Mouse (Mus musculus): ENCODE measurements around the gene Arl13a. TPM values are rescaled to one million over a fixed set of nuclear protein-coding genes. Genes with fewer than 3 reads are reported as not detected.
"Not testable (repeated sequence)": the region's sequence is repeated elsewhere in the genome, so short reads cannot be mapped to it uniquely, and the experiment has no call there.

The Arl13a gene
- polyA plus RNA-seq (2015; fragmentation: Nextera tagmentation; extraction: Ambion mirVana): not detected in 2 replicates

DNA sequence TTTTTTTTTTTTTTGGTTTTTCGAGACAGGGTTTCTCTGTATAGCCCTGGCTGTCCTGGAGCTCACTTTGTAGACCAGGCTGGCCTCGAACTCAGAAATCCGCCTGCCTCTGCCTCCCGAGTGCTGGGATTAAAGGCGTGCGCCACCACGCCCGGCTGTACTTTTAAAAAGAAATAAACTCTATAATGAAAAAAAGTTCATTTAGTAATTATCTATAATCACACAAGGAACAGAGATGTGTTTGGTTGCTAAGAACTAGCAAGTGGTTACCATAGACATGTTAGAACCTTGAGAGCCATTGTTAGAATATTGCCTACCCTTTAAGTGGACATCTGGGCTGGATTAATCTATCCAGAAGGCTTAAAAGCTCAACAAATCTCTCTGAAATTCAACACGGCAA is at the start of gene Arl13a:
Gene Arl13a (plus strand): TSS at position 301 of the 400 bp plus-strand sequence.
- WGBS: 94% methylated on average over 7 of the region's 9 CpGs
- H3K27me3 ChIP-seq (ENCODE audit: control insufficient read depth, insufficient read depth, low read depth, low read length); H3K4me1 ChIP-seq (ENCODE audit: control insufficient read depth, insufficient read depth, low read length); H3K4me2 ChIP-seq (ENCODE audit: low read length); H3K36me3 ChIP-seq (ENCODE audit: control insufficient read depth, insufficient read depth, low read length); H3K4me3 ChIP-seq (ENCODE audit: low read depth, low read length); ATAC-seq; H3K27ac ChIP-seq (ENCODE audit: low read length); H3K9me3 ChIP-seq (replicated peaks; ENCODE audit: control insufficient read depth, low read length, poor library complexity, severe bottlenecking); H3K9ac ChIP-seq (ENCODE audit: low read depth, low read length): not testable (repeated sequence)

DNA sequence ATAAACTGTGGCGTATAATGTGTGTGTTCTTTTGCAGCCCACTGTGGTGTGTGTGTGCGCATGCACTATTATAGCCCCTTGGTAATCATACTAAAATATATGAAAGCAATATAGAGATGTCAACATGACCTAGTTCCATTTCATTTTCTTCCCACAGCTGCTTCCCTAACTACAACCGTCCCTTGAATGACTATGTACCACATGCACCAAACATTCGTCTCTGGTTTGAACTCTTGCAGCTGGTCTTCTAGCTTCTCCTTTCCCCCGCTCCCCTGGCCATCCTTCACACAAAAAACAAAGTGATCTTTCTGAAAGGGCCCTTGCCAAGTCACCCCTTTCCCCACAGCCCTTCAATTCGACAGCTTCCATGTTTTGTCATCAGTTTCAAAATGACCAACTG is 47.3 kb upstream of the Arl13a start:
- Histone ChIP-seq H3K9ac (ENCODE audit: low read depth, low read length) (no peak overlapping the region), H3K36me3 (ENCODE audit: control insufficient read depth, insufficient read depth, low read length) (no peaks in the 10 kb centered on the region), H3K4me2 (ENCODE audit: low read length) (no peak overlapping the region), H3K27me3 (ENCODE audit: control insufficient read depth, insufficient read depth, low read depth, low read length) (no peaks in the 10 kb centered on the region; the same call in none of the 2 replicates), H3K27ac (ENCODE audit: low read length) (no peak overlapping the region), H3K4me3 (ENCODE audit: low read depth, low read length) (no peak overlapping the region), H3K9me3 (replicated peaks; ENCODE audit: control insufficient read depth, low read length, poor library complexity, severe bottlenecking) (no peaks in the 10 kb centered on the region), H3K4me1 (ENCODE audit: control insufficient read depth, insufficient read depth, low read length) (no peaks in the 10 kb centered on the region)
- ATAC-seq: no peak
- 77% methylated on average over 6 of the region's 6 CpGs for WGBS

DNA sequence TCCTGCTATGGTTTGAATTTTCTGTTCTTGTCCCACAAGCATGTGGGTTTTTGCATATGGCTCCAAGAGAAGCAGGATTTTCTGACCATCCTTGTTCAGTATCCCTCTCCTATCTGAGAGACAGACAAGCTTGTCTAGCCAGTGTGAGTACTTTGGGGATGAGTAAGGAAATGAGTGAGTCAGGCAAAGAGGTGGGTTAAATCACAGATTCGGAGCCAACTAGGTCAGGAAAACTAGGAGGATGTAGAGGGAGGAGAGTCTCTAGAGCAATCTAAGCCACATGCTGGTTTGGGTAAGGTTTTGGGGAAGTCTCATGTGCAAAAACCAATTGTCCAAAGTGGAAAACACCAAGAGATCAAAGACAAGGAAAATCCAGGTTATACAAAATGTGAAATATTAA is 45.8 kb upstream of the Arl13a start:
- no peak overlapping the region for H3K9ac ChIP-seq (ENCODE audit: low read depth, low read length)
- no peaks in the 10 kb centered on the region for H3K36me3 ChIP-seq (ENCODE audit: control insufficient read depth, insufficient read depth, low read length)
- no peaks in the 10 kb centered on the region; the same call in none of the 2 replicates for H3K27me3 ChIP-seq (ENCODE audit: control insufficient read depth, insufficient read depth, low read depth, low read length)
- H3K4me3 ChIP-seq (ENCODE audit: low read depth, low read length): no peak overlapping the region
- no peak for ATAC-seq
- H3K27ac ChIP-seq (ENCODE audit: low read length): no peak overlapping the region
- 96% methylated on average over 1 of the region's 1 CpGs for WGBS
- no peak overlapping the region for H3K4me2 ChIP-seq (ENCODE audit: low read length)
- no peaks in the 10 kb centered on the region for H3K4me1 ChIP-seq (ENCODE audit: control insufficient read depth, insufficient read depth, low read length)
- no peaks in the 10 kb centered on the region for H3K9me3 ChIP-seq (replicated peaks; ENCODE audit: control insufficient read depth, low read length, poor library complexity, severe bottlenecking)

DNA sequence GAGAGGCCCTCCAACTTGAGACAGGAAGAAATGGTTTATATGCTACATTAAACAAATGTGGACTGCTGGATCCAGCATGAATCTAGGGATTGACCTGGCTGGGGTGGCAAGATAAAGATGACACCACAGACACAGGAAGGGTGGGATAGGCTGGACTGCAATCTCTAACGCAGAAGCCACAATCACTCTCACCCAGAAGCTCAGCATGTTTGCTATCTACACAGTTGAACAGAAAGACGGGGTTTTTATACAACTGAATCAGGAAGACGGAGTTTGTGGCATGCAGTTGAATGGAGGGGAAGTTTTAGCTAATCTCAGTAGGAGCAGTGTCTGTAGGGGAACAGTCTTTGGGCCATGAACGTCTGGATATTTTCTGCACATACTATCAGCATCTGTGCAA is 45.3 kb upstream of the Arl13a start:
- ATAC-seq: no peak
- H3K4me3 ChIP-seq (ENCODE audit: low read depth, low read length): no peak overlapping the region
- WGBS: 84% methylated on average over 4 of the region's 4 CpGs
- H3K4me1 ChIP-seq (ENCODE audit: control insufficient read depth, insufficient read depth, low read length): no peaks in the 10 kb centered on the region
- no peak overlapping the region for H3K27ac ChIP-seq (ENCODE audit: low read length)
- no peaks in the 10 kb centered on the region; the same call in none of the 2 replicates for H3K27me3 ChIP-seq (ENCODE audit: control insufficient read depth, insufficient read depth, low read depth, low read length)
- no peaks in the 10 kb centered on the region for H3K9me3 ChIP-seq (replicated peaks; ENCODE audit: control insufficient read depth, low read length, poor library complexity, severe bottlenecking)
- H3K9ac ChIP-seq (ENCODE audit: low read depth, low read length): no peak overlapping the region
- H3K36me3 ChIP-seq (ENCODE audit: control insufficient read depth, insufficient read depth, low read length): no peaks in the 10 kb centered on the region
- no peak overlapping the region for H3K4me2 ChIP-seq (ENCODE audit: low read length)

DNA sequence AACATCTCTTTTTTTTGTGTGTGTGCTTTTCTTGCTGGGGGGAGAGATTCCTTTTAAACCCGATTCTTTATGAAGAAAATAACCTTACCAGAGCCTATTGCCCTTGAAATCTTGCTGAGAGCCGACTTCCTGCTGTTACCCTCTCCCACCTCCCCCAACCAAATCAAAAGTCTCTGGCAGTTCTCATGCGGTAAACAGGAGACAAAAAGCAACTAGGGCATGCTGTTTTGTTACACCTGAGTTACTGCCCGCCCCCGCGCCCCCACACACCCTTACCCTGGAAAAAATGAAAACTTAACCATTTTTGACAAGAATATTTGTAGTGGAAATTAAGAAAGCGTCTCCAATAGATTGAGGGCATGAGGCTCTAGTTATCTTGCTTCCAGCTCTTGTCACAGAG is 29.1 kb upstream of the Arl13a start:
- no peaks in the 10 kb centered on the region for H3K4me1 ChIP-seq (ENCODE audit: control insufficient read depth, insufficient read depth, low read length)
- H3K9me3 ChIP-seq (replicated peaks; ENCODE audit: control insufficient read depth, low read length, poor library complexity, severe bottlenecking): no peaks in the 10 kb centered on the region
- no peak overlapping the region for H3K9ac ChIP-seq (ENCODE audit: low read depth, low read length)
- 44% methylated on average over 7 of the region's 7 CpGs for WGBS
- no peaks in the 10 kb centered on the region for H3K36me3 ChIP-seq (ENCODE audit: control insufficient read depth, insufficient read depth, low read length)
- H3K27me3 ChIP-seq (ENCODE audit: control insufficient read depth, insufficient read depth, low read depth, low read length): no peaks in the 10 kb centered on the region; the same call in 1 of the 2 replicates
- no peak overlapping the region for H3K27ac ChIP-seq (ENCODE audit: low read length)
- H3K4me2 ChIP-seq (ENCODE audit: low read length): no peak overlapping the region
- ATAC-seq: no peak
- H3K4me3 ChIP-seq (ENCODE audit: low read depth, low read length): no peak overlapping the region

DNA sequence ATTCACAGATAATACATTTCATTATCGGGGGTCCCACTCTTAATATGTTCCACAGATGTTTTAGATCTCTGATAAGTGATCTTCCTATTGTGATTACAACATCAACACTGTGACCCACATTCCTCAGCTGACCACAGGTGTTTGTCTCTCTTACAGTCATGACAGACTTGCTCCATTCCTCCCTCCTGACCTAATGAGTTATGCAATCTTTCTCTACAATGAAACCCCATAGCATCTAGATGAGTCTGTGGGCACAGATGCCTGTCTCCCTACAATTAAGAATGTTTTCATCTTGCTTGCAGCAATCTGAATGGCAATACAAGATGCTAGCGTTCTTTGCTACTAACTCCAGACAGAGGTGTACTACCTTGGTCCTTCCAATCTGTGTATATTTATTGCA is 26.9 kb upstream of the Arl13a start:
- ATAC-seq: no peak
- H3K4me3 ChIP-seq (ENCODE audit: low read depth, low read length): no peak overlapping the region

DNA sequence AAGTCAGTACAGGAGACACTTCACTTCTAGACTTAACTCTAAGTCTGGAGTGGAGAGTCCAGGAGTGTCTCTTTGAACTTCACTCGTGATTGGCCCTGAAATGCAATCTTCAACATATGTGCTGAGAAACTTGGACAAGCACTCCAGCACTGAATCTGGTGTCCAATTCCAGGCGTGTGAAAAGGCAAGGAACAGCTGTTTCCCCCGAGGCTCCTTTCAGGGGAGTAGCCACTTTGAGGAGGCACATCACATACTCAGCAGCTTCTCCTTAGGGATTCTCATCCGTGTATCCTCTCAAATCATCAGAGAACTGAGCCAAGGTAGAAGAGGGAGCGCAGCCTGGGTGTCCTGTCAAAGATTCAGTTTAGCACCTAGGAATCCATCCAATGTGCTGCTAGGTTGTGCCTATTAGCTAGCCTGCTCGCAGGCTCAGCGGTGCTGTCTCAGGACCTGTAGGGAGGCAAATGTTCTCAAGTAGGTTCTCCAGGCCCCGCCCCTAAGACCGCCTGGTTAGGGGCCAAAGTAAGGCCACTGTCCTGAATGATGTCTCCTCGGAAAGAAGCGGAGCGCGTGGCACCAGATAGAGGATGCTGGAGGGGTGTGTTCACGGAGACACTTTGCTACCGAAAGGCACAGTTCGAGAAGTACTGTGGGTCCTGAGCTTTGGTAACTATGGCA is 25.1 kb upstream of the Arl13a start, which contains the start of gene Xkrx:
Gene Xkrx (minus strand): TSS at position 34 of the 678 bp plus-strand sequence.
- Histone ChIP-seq H3K27ac (ENCODE audit: low read length) (no peak within 1 kb of the TSS), H3K4me1 (ENCODE audit: control insufficient read depth, insufficient read depth, low read length) (no peaks in the 10 kb centered on the region), H3K27me3 (ENCODE audit: control insufficient read depth, insufficient read depth, low read depth, low read length) (no peaks in the 10 kb centered on the region; the same call in 1 of the 2 replicates), H3K4me3 (ENCODE audit: low read depth, low read length) (peak within 1 kb of the TSS; percentile 46), H3K36me3 (ENCODE audit: control insufficient read depth, insufficient read depth, low read length) (no peaks in the 10 kb centered on the region), H3K4me2 (ENCODE audit: low read length) (peak within 1 kb of the TSS; percentile 65), H3K9me3 (replicated peaks; ENCODE audit: control insufficient read depth, low read length, poor library complexity, severe bottlenecking) (no peaks in the 10 kb centered on the region), H3K9ac (ENCODE audit: low read depth, low read length) (peak within 1 kb of the TSS; percentile 44; the same call in 1 of the 2 replicates)
- peak; percentile 36; the same call in 1 of the 2 replicates for ATAC-seq
- WGBS: 22% methylated on average over 16 of the region's 16 CpGs

More for the DNA sequence above, 26.9 kb upstream of the Arl13a start:
- no peaks in the 10 kb centered on the region for H3K36me3 ChIP-seq (ENCODE audit: control insufficient read depth, insufficient read depth, low read length)
- H3K27me3 ChIP-seq (ENCODE audit: control insufficient read depth, insufficient read depth, low read depth, low read length): no peaks in the 10 kb centered on the region; the same call in 1 of the 2 replicates
- H3K27ac ChIP-seq (ENCODE audit: low read length): no peak overlapping the region
- H3K9ac ChIP-seq (ENCODE audit: low read depth, low read length): no peak overlapping the region
- no peaks in the 10 kb centered on the region for H3K4me1 ChIP-seq (ENCODE audit: control insufficient read depth, insufficient read depth, low read length)
- H3K4me2 ChIP-seq (ENCODE audit: low read length): no peak overlapping the region
- 91% methylated on average over 2 of the region's 2 CpGs for WGBS
- H3K9me3 ChIP-seq (replicated peaks; ENCODE audit: control insufficient read depth, low read length, poor library complexity, severe bottlenecking): no peaks in the 10 kb centered on the region

DNA sequence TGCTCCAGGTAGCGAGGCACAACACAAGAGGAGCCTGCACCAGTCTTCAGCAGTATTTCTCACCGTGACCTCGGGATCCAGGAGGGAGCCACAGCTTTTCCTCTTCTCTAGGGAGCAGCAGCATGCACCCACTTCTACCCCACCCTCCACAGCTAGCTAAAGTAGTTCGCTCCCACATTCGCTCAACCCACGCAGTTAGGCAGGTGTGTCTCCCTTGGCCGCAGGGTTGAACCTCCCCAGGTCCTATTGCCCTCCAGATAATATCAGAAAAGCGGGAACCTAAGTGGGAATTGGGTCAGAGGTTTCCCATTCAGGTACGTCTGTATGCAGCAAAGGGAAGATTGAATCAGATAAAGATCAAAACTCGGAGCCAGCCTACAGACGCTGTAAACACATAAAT is 24.5 kb upstream of the Arl13a start:
- H3K36me3 ChIP-seq (ENCODE audit: control insufficient read depth, insufficient read depth, low read length): no peaks in the 10 kb centered on the region
- no peaks in the 10 kb centered on the region for H3K4me1 ChIP-seq (ENCODE audit: control insufficient read depth, insufficient read depth, low read length)
- H3K4me2 ChIP-seq (ENCODE audit: low read length): peak overlapping the region; percentile 65
- H3K27me3 ChIP-seq (ENCODE audit: control insufficient read depth, insufficient read depth, low read depth, low read length): no peaks in the 10 kb centered on the region; the same call in 1 of the 2 replicates
- ATAC-seq: peak; percentile 42; the same call in 1 of the 2 replicates
- no peak overlapping the region for H3K27ac ChIP-seq (ENCODE audit: low read length)
- peak overlapping the region; percentile 44; the same call in 1 of the 2 replicates for H3K9ac ChIP-seq (ENCODE audit: low read depth, low read length)
- 19% methylated on average over 11 of the region's 11 CpGs for WGBS
- H3K9me3 ChIP-seq (replicated peaks; ENCODE audit: control insufficient read depth, low read length, poor library complexity, severe bottlenecking): no peaks in the 10 kb centered on the region
- H3K4me3 ChIP-seq (ENCODE audit: low read depth, low read length): peak overlapping the region; percentile 46

DNA sequence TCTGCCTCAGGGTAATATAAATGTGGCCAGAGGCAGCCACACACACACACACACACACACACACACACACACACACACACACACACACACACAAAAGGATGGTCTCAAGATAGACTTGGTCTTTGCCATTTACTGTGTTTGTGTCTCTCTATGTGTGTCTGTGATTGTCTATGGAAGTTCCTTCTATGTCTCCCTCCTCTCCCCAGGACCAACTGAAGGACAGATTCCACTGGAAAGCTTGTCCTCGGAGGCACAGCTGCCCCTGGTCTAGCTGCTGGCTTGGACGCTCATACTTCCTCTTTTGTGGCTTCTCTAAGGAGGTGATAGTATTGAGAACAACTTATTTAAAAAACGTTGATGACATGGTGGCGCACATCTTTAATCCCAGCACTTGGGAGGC is 23.8 kb upstream of the Arl13a start:
- H3K36me3 ChIP-seq (ENCODE audit: control insufficient read depth, insufficient read depth, low read length): no peaks in the 10 kb centered on the region
- H3K9me3 ChIP-seq (replicated peaks; ENCODE audit: control insufficient read depth, low read length, poor library complexity, severe bottlenecking): no peaks in the 10 kb centered on the region
- H3K4me1 ChIP-seq (ENCODE audit: control insufficient read depth, insufficient read depth, low read length): no peaks in the 10 kb centered on the region
- H3K27me3 ChIP-seq (ENCODE audit: control insufficient read depth, insufficient read depth, low read depth, low read length): no peaks in the 10 kb centered on the region; the same call in 1 of the 2 replicates
- no peak overlapping the region for H3K9ac ChIP-seq (ENCODE audit: low read depth, low read length)
- H3K27ac ChIP-seq (ENCODE audit: low read length): no peak overlapping the region
- no peak overlapping the region for H3K4me3 ChIP-seq (ENCODE audit: low read depth, low read length)
- no peak for ATAC-seq
- peak overlapping the region; percentile 65; the same call in 1 of the 2 replicates for H3K4me2 ChIP-seq (ENCODE audit: low read length)
- 38% methylated on average over 4 of the region's 4 CpGs for WGBS
